Mouse (Mus musculus) C2C12 (cell line): ENCODE measurements around the gene Trmt1.

Experiments used
- CTCF ChIP-seq: IDR thresholded peaks from one replicate; pipeline ENCODE4 v1.5.1; 2011; ENCODE audit not compliant: control insufficient read depth, insufficient read depth, insufficient read length
- MAX ChIP-seq: IDR thresholded peaks from one replicate; pipeline ENCODE4 v1.6.1; 2011; ENCODE audit warnings: mild to moderate bottlenecking, control low read depth
- MYOD1 ChIP-seq: IDR thresholded peaks from one replicate; pipeline ENCODE4 v1.6.1; 2011; ENCODE audit warnings: low read depth; ENCODE audit not compliant: control insufficient read depth, insufficient read length
- USF1 ChIP-seq: IDR thresholded peaks from one replicate; pipeline ENCODE4 v1.6.1; 2011; ENCODE audit warnings: low read depth, mild to moderate bottlenecking, control low read depth, moderate library complexity

DNA sequence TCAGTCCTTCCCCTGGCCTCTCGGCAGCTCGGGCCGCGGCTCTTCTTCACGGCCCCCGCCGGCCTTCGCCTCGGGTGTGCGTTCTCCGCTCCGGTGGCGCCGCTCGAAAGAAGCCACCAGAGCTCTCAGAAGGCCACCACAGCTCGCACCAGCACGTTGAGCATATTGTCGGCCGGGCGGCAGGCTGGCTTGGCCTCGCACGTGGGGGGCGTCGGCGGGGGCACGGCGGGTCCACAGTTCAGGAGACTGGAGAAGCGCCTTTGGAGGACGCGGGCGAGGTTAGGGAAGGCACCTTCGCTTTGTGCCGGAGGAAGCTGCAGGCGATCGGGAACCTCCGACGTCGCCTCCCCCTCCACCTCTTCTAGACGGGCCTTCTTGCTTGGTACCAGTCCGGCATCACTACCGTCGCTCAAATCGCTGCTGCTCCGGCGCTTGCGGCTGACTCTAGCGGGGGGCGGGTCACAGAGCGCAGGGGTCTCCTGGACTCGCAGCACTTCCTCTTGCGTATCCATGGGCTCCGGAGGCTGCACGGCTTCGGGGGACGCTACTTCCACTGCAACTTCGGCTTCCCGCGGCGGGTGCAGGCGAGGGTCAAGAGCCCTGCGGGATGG, 24.0 kb upstream of the Trmt1 start:
- TF ChIP-seq USF1: no peak
- TF ChIP-seq CTCF: no peak
- TF ChIP-seq MAX: no peak
- no peak for TF ChIP-seq MYOD1
